9 mouse cellular contexts compared by ENCODE assay signal in genomic region chr9:111356386-111356785, GRCm38 (mm10). TPM values are rescaled to one million over a fixed set of nuclear protein-coding genes. Genes with fewer than 3 reads are reported as not detected.
DNase-seq lines count a peak whose midpoint lies in the region; ATAC-seq and TF ChIP-seq lines count a peak whose summit lies in the region.
"Had no signal": no experiment of that assay in that cellular context is flagged by ENCODE, and none has a peak within 500 bp of the region (broad histone marks: within the 10 kb centered on the region; RNA-seq: fewer than 3 reads in every experiment).

No protein-coding gene starts in this region.

- no peak for TF ChIP-seq POLR2A in MEL (IDR thresholded peaks at IDR 0.05; ENCODE audit: control insufficient read depth in 1 of 2, insufficient read depth in 1 of 2, low read depth in 1 of 2, low read length in 2 of 2, poor library complexity in 1 of 2)
- no peak for TF ChIP-seq POLR2A in bone marrow macrophage, adult 2 months (IDR thresholded peaks at IDR 0.05; ENCODE audit: borderline replicate concordance, low read depth, low read length)

- no peaks in the 10 kb centered on the region for H3K9me3 ChIP-seq in intestine, postnatal 0 days (ENCODE audit: control insufficient read depth)
- no peaks in the 10 kb centered on the region for H3K9me3 ChIP-seq in intestine, embryonic 15.5 days
- no peaks in the 10 kb centered on the region for H3K9me3 ChIP-seq in MEL (replicated peaks; ENCODE audit: insufficient read depth, low read length)

- DNase-seq in MEL (ENCODE audit: low read depth, low spot score) = peak; percentile 3
- peak; percentile 28 for DNase-seq in lung, postnatal 10 days
- DNase-seq in spleen, postnatal 14 days (ENCODE audit: low spot score in 2 of 2) = no peak
- DNase-seq in ovary, postnatal 36 days (ENCODE audit: low spot score) = no peak
- DNase-seq in thymus, postnatal 25 days = no peak

- 22% methylated on average over 3 of the region's 3 CpGs for WGBS in intestine, postnatal 0 days
- 26% methylated on average over 3 of the region's 3 CpGs for WGBS in intestine, embryonic 15.5 days

- no peaks in the 10 kb centered on the region for H3K36me3 ChIP-seq in intestine, postnatal 0 days (ENCODE audit: control insufficient read depth, insufficient read depth)
- H3K36me3 ChIP-seq in intestine, embryonic 15.5 days = no peaks in the 10 kb centered on the region
- no peaks in the 10 kb centered on the region for H3K36me3 ChIP-seq in MEL (ENCODE audit: control insufficient read depth in 1 of 2, insufficient read depth in 2 of 2, low read length in 2 of 2)

- TF ChIP-seq RAD21 in MEL (IDR thresholded peaks at IDR 0.05; ENCODE audit: low read depth, low read length) = no peak; the same call in 1 of the 2 replicates

- H3K79me2 ChIP-seq in MEL (ENCODE audit: control insufficient read depth, insufficient read depth, low read length, poor library complexity) = no peaks in the 10 kb centered on the region

- TF ChIP-seq EP300 in MEL (IDR thresholded peaks at IDR 0.05; ENCODE audit: low read depth in 1 of 2, low read length in 2 of 2) = no peak

- peak; percentile 87 for TF ChIP-seq CTCF in intestine, postnatal 0 days (IDR thresholded peaks at IDR 0.05; ENCODE audit: low read depth)
- peak in 1 of 3 experiments; percentile 7; a peak in 1 of 6 replicates for TF ChIP-seq CTCF in MEL (IDR thresholded peaks at IDR 0.05 in 2 of 3, conservative IDR thresholded peaks at IDR 0.05 in 1 of 3; ENCODE audit: control insufficient read depth in 1 of 3, insufficient read depth in 1 of 3, low read depth in 2 of 3, low read length in 3 of 3, poor library complexity in 1 of 3, severe bottlenecking in 1 of 3)
- TF ChIP-seq CTCF in bone marrow macrophage, adult 2 months (IDR thresholded peaks at IDR 0.05; ENCODE audit: low read depth, low read length) = peak; percentile 76; the same call in 1 of the 2 replicates

- H3K27me3 ChIP-seq in intestine, postnatal 0 days (replicated peaks; ENCODE audit: control insufficient read depth, insufficient read depth, low read length) = no peaks in the 10 kb centered on the region
- H3K27me3 ChIP-seq in intestine, embryonic 15.5 days (replicated peaks) = no peaks in the 10 kb centered on the region
- no peaks in the 10 kb centered on the region; a peak in 2 of 4 replicates for H3K27me3 ChIP-seq in MEL (ENCODE audit: control insufficient read depth in 1 of 2, insufficient read depth in 2 of 2, low read length in 2 of 2)

- H3K9ac ChIP-seq in intestine, postnatal 0 days (ENCODE audit: low read depth, low read length) = no peak overlapping the region
- no peak overlapping the region for H3K9ac ChIP-seq in intestine, embryonic 15.5 days
- H3K9ac ChIP-seq in MEL (ENCODE audit: control insufficient read depth, low read depth, low read length, poor library complexity, severe bottlenecking) = no peak overlapping the region

- no peaks in the 10 kb centered on the region for H3K4me1 ChIP-seq in intestine, postnatal 0 days (replicated peaks; ENCODE audit: control insufficient read depth, insufficient read depth, low read length)
- no peaks in the 10 kb centered on the region for H3K4me1 ChIP-seq in intestine, embryonic 15.5 days (replicated peaks)
- H3K4me1 ChIP-seq in MEL (ENCODE audit: control insufficient read depth in 1 of 2, insufficient read depth in 2 of 2, low read length in 2 of 2) = no peaks in the 10 kb centered on the region
- H3K4me1 ChIP-seq in bone marrow macrophage, adult 2 months (ENCODE audit: control insufficient read depth, insufficient read depth, low read length) = no peaks in the 10 kb centered on the region

- no peak for ATAC-seq in intestine, postnatal 0 days
- ATAC-seq in intestine, embryonic 15.5 days = no peak

- H3K27ac ChIP-seq in intestine, postnatal 0 days (ENCODE audit: low read depth, low read length) = no peak overlapping the region
- H3K27ac ChIP-seq in intestine, embryonic 15.5 days = no peak overlapping the region
- H3K27ac ChIP-seq in MEL (ENCODE audit: control insufficient read depth, low read depth, low read length) = no peak overlapping the region
- no peak overlapping the region for H3K27ac ChIP-seq in bone marrow macrophage, adult 2 months (ENCODE audit: insufficient read depth, low read depth, low read length)

- no peak overlapping the region for H3K4me2 ChIP-seq in intestine, postnatal 0 days (replicated peaks; ENCODE audit: low read depth)
- no peak overlapping the region for H3K4me2 ChIP-seq in intestine, embryonic 15.5 days (replicated peaks)

- H3K4me3 ChIP-seq in intestine, postnatal 0 days (ENCODE audit: low read depth, low read length) = no peak overlapping the region
- H3K4me3 ChIP-seq in intestine, embryonic 15.5 days (replicated peaks) = no peak overlapping the region
- no peak overlapping the region for H3K4me3 ChIP-seq in MEL (ENCODE audit: control insufficient read depth in 1 of 2, insufficient read depth in 1 of 2, low read depth in 2 of 2, low read length in 2 of 2)
- H3K4me3 ChIP-seq in bone marrow macrophage, adult 2 months (ENCODE audit: insufficient read depth, low read length) = no peak overlapping the region

TF ChIP-seq in MEL, 35 proteins besides CTCF, POLR2A, EP300 and RAD21:
- no peak for TF ChIP-seq RCOR1 (IDR thresholded peaks at IDR 0.05; ENCODE audit: low read depth, low read length)
- TF ChIP-seq ETS1 (IDR thresholded peaks at IDR 0.05; ENCODE audit: low read depth, low read length) = no peak
- TF ChIP-seq SMC3 (IDR thresholded peaks at IDR 0.05; ENCODE audit: low read depth, low read length) = 0 out of 2 replicates have a peak, but pooled peaks have one; percentile 10

RNA-seq across cellular contexts. Expression of gene Trank1, which starts 44.8 kb away (rescaled TPM):
- polyA plus RNA-seq in intestine, postnatal 0 days (2015; fragmentation: Nextera tagmentation; extraction: Ambion mirVana) = 0.39 and 0.46 TPM in 2 replicates
- polyA plus RNA-seq in intestine, embryonic 15.5 days (2015; fragmentation: Nextera tagmentation; extraction: Ambion mirVana) = 0.11 TPM in 1 of 2 replicates, not detected in the other
- total RNA-seq in MEL (2012; rRNA removed) = not detected in 2 replicates
- polyA plus RNA-seq in MEL (2012; ENCODE audit: insufficient read depth in 1 of 2, insufficient read length in 2 of 2, low read depth in 1 of 2, low replicate concordance in 2 of 2, missing spikeins in 1 of 2) = not detected
- polyA plus RNA-seq in bone marrow macrophage, adult 2 months (2012; ENCODE audit: insufficient read depth, insufficient read length, missing spikeins) = 0.11 TPM in 1 of 2 replicates, not detected in the other
- polyA plus RNA-seq: heart, embryonic 16.5 days had no signal

Comparison
In these comparisons a context has a peak if more than half of its experiments do, and no peak if none do; other contexts are left out.
1. DNase-seq: peak in MEL (single experiment) and lung, postnatal 10 days (single experiment); none in spleen, postnatal 14 days (0 of 2), ovary, postnatal 36 days (single experiment) and thymus, postnatal 25 days (single experiment).